Mouse (Mus musculus): ENCODE measurements at regions not wholly inside any gene's neighbourhood (a gene's known extent, or its start where the extent isn't known, plus 50 kb on each side); places are given as distances from the start of the nearest gene placed in this dataset.

GRCm38 (mm10) chr3:61467158-61467557 is 101.4 kb upstream of the B430305J03Rik start:
- peak; percentile 8 for DNase-seq (ENCODE audit: low spot score)

GRCm38 (mm10) chr3:61466641-61467040 is 100.9 kb upstream of the B430305J03Rik start:
- no peak for DNase-seq (ENCODE audit: low spot score)

- DNase-seq (ENCODE audit: low spot score), result no peak
Measured at GRCm38 (mm10) chr3:61460076-61460475, 94.3 kb upstream of the B430305J03Rik start.

- DNase-seq (ENCODE audit: low spot score), result no peak
Measured at GRCm38 (mm10) chr3:61456598-61456997, 90.8 kb upstream of the B430305J03Rik start.

- DNase-seq (ENCODE audit: low spot score), result no peak
Measured at GRCm38 (mm10) chr3:61442000-61442739, 76.4 kb upstream of the B430305J03Rik start.

- no peak for DNase-seq (ENCODE audit: low spot score)
Measured at GRCm38 (mm10) chr3:61441445-61441844, 75.7 kb upstream of the B430305J03Rik start.

- no peak for DNase-seq (ENCODE audit: low spot score)
Measured at GRCm38 (mm10) chr3:61428713-61429112, 63.0 kb upstream of the B430305J03Rik start.

- no peak for DNase-seq (ENCODE audit: low spot score)
Measured at GRCm38 (mm10) chr3:61423945-61424344, 58.2 kb upstream of the B430305J03Rik start.

GRCm38 (mm10) chr3:61419706-61420105 is 54.0 kb upstream of the B430305J03Rik start:
- no peak for DNase-seq (ENCODE audit: low spot score)

GRCm38 (mm10) chr3:61418096-61418495 is 52.3 kb upstream of the B430305J03Rik start:
- DNase-seq (ENCODE audit: low spot score), result no peak

All from ovary, postnatal 14 days (tissue).